Mouse (Mus musculus) ES-E14 (cell line): ENCODE measurements around the gene Def8. TPM values are rescaled to one million over a fixed set of nuclear protein-coding genes. Genes with fewer than 3 reads are reported as not detected.

Source experiments
- DNase-seq: peaks from one replicate; pipeline ENCODE4 v3.0.0-alpha.2; 2013; ENCODE audit warnings: low read depth, low spot score
- H3K27ac ChIP-seq: 2 replicates; pipeline ENCODE4 v1.5.1; 2012; ENCODE audit warnings: low read depth, mild to moderate bottlenecking, low read length, moderate library complexity, mixed read lengths; ENCODE audit not compliant: poor library complexity, insufficient read depth, severe bottlenecking
- H3K36me3 ChIP-seq: 2 replicates; pipeline ENCODE4 v1.6.1; 2012; ENCODE audit warnings: mild to moderate bottlenecking, low read length, moderate library complexity, mixed read lengths; ENCODE audit not compliant: control insufficient read depth, poor library complexity, insufficient read depth, severe bottlenecking
- H3K4me1 ChIP-seq, 2 experiments: fragments of 150-350 bp in 1 of 2; sonication (generic) in 1 of 2; 2 replicates each; pipeline ENCODE4 v1.6.1; 2012; ENCODE audit warnings: low read length in 2 of 2, mild to moderate bottlenecking in 1 of 2, mixed read lengths in 1 of 2; ENCODE audit not compliant: control insufficient read depth in 2 of 2, insufficient read depth in 2 of 2, poor library complexity in 1 of 2
- H3K4me3 ChIP-seq, 2 experiments: fragments of 150-350 bp in 1 of 2; sonication (generic) in 1 of 2; 2 replicates each; pipeline ENCODE4 v1.5.1; 2012; ENCODE audit warnings: low read length in 2 of 2, low read depth in 1 of 2, mild to moderate bottlenecking in 1 of 2, mixed read lengths in 1 of 2; ENCODE audit not compliant: insufficient read depth in 1 of 2, poor library complexity in 1 of 2, severe bottlenecking in 1 of 2
- H3K9ac ChIP-seq: 2 replicates; pipeline ENCODE4 v1.6.1; 2012; ENCODE audit warnings: low read depth, mild to moderate bottlenecking, low read length, mixed read lengths; ENCODE audit not compliant: poor library complexity, insufficient read depth, severe bottlenecking
- H3K9me3 ChIP-seq: fragments of 150-350 bp; sonication (generic); 2 replicates; pipeline ENCODE4 v1.6.1; 2012; ENCODE audit warnings: low read depth, mild to moderate bottlenecking, low read length; ENCODE audit not compliant: control insufficient read depth, insufficient read depth
- CHD2 ChIP-seq: IDR thresholded peaks from 2 replicates; pipeline ENCODE4 v1.6.1; 2014; ENCODE audit warnings: mild to moderate bottlenecking, low read depth, low read length, inconsistent platforms
- HCFC1 ChIP-seq: IDR thresholded peaks from 2 replicates; pipeline ENCODE4 v1.6.1; 2012; ENCODE audit warnings: low read length, inconsistent platforms, borderline replicate concordance; ENCODE audit not compliant: insufficient read depth
- MAFK ChIP-seq: IDR thresholded peaks from 2 replicates; pipeline ENCODE4 v1.6.1; 2014; ENCODE audit warnings: mild to moderate bottlenecking, low read depth, low read length, inconsistent platforms; ENCODE audit not compliant: insufficient read depth
- ZC3H11A ChIP-seq: IDR thresholded peaks from 2 replicates; pipeline ENCODE4 v1.6.1; 2012; ENCODE audit warnings: low read depth, mild to moderate bottlenecking, inconsistent platforms, low read length, borderline replicate concordance
- ZNF384 ChIP-seq: IDR thresholded peaks from 2 replicates; pipeline ENCODE4 v1.6.1; 2012; ENCODE audit warnings: low read depth, low read length, inconsistent platforms
- in situ Hi-C, 2 experiments: fragments of 600-800 bp; cut with MboI; formaldehyde crosslinking; loops; one replicate each; pipeline ENCODE4 v1.15.1; 2025; ENCODE audit warnings: low sequenced_read_pairs in 2 of 2, inconsistent platforms in 1 of 2; ENCODE audit not compliant: unreplicated experiment in 2 of 2
- total RNA-seq: library from RNA; depleted of rRNA; stranded (reverse); fragments of 300-350 nt; gene quantifications from 2 replicates; pipeline ENCODE4 v1.2.3, GENCODE M21; 2012

Def8 gene
- total RNA-seq, 1 experiment, result 42.5 TPM

DNA sequence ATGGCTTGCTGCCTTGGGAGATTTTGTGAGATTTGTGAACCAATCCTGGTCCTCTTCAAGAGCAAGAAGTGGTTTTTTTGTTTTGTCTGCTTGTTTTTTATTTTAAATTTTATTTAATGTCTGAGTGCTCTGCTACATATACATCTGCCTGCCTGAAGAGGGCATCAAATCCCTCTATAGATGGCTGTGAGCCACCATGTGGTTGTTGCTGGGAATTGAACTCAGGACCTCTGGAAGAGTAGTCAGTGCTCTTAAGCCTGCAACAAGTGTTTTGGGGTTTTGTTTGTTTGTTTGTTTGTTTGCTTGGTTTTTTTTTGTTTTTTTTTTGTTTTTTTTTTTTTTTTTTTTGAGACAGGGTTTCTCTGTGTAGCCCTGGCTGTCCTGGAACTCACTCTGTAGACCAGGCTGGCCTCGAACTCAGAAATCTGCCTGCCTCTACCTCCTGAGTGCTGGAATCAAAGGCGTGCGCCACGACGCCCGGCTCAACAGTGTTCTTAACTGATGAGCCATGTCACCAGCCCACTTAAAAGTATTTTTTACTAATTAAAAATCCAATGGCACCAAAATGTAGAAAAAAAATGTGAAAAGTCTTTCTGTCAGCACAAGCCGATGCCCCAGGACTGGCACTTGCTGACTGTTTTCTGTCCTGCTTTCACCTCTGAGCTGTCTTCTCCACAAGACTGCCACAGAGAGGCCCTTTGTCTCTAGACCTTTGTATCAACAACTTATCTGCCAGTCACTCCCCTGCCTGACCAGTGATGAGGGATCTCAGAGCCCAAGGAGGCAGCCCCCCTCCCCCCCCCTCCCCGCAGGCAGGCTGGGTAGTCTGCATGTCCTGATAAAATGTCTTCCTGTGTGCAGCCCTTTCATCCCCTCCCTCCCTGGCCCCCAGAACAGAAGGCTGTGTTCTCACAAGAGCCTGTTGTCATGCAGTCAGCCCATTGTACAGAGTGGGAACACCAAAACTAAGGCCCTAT, 7.1 kb upstream of the Def8 start:
- no peak overlapping the region for H3K9ac ChIP-seq
- DNase-seq, result peak; percentile 27
- H3K27ac ChIP-seq, result no peak overlapping the region
- peaks cover 0 to 13% of the 10 kb centered on the region in 2 experiments; a peak in 1 of 4 replicates for H3K4me1 ChIP-seq
- H3K9me3 ChIP-seq, result no peaks in the 10 kb centered on the region
- no peak overlapping the region for H3K4me3 ChIP-seq
- peaks cover 14% of the 10 kb centered on the region for H3K36me3 ChIP-seq
- TF ChIP-seq CHD2 (no peak), HCFC1 (no peak), ZC3H11A (no peak), ZNF384 (peak; percentile 82), MAFK (no peak)
- in situ Hi-C loops, result no loop called here

DNA sequence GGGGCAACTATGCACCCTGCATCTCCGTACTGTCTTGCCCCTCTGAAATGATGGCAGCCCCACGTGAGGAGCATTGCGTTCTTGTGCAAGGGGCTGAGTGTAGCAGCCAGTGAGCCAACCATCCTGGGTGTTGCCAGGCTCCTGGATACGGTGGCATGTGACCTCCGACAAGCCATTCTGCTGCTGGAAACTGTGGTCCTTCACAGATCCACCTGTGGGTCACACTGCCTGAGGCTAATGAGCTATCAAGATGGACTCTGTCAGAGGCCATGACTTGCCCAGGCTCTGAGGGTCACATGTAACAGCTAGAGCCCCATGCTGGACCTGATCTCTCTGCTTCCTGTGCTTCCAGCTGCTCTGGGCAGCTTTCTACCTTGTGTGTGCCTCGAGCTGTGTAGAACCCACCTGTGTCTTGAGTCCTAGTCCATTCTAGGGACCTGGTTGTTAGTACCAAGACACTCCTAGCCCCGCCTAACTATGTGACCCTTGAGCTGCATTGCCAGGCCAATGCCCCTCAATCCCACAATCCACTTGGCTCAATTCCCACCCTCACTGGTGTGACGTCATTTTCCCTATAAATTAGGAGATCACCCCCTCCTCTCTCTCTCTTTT, 6.3 kb upstream of the Def8 start:
- no peak for DNase-seq
- Histone ChIP-seq H3K4me1 (peaks cover 2 to 9% of the 10 kb centered on the region in 2 experiments; a peak in 2 of 4 replicates), H3K4me3 (no peak overlapping the region), H3K9me3 (no peaks in the 10 kb centered on the region), H3K9ac (no peak overlapping the region), H3K36me3 (peaks cover 15% of the 10 kb centered on the region), H3K27ac (no peak overlapping the region)
- TF ChIP-seq ZC3H11A (no peak), HCFC1 (no peak)
- in situ Hi-C loops, result no loop called here

- Histone ChIP-seq H3K9ac (no peak overlapping the region), H3K4me1 (peaks cover 4% of the 10 kb centered on the region in 2 experiments; a peak in 2 of 4 replicates), H3K36me3 (peaks cover 15% of the 10 kb centered on the region), H3K4me3 (no peak overlapping the region), H3K27ac (no peak overlapping the region), H3K9me3 (no peaks in the 10 kb centered on the region)
- TF ChIP-seq ZNF384, result no peak
- TF ChIP-seq HCFC1, result no peak
- no peak for TF ChIP-seq MAFK
- no peak for TF ChIP-seq ZC3H11A
- TF ChIP-seq CHD2, result no peak
- in situ Hi-C loops, result no loop called here
- DNase-seq, result no peak
Measured at GRCm38 (mm10) chr8:123419711-123420110, 3.6 kb upstream of the Def8 start.

DNA sequence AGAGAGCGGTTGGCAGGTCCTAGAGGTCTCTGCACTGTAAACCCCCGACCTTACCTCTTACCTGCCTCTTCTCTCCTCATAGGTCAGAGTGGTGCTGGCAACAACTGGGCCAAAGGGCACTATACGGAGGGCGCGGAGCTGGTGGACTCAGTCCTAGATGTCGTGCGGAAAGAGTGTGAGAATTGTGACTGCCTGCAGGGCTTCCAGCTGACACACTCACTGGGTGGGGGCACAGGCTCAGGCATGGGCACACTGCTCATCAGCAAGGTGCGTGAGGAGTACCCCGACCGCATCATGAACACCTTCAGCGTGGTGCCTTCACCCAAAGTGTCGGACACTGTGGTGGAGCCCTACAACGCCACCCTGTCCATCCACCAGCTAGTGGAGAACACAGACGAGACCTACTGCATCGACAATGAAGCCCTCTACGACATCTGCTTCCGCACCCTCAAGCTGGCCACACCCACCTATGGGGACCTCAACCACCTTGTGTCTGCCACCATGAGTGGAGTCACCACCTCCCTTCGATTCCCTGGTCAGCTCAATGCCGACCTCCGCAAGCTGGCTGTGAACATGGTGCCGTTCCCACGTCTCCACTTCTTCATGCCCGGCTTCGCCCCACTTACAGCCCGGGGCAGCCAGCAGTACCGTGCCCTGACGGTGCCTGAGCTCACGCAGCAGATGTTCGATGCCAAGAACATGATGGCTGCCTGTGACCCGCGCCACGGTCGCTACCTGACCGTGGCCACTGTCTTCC, 2.6 kb upstream of the Def8 start:
- no peak overlapping the region for H3K9ac ChIP-seq
- DNase-seq, result no peak
- in situ Hi-C loops, result no loop called here
- TF ChIP-seq HCFC1 (no peak), ZC3H11A (no peak), CHD2 (no peak), ZNF384 (no peak), MAFK (no peak)
- no peak overlapping the region for H3K4me3 ChIP-seq
- H3K9me3 ChIP-seq, result no peaks in the 10 kb centered on the region
- peaks cover 15% of the 10 kb centered on the region for H3K36me3 ChIP-seq
- H3K4me1 ChIP-seq, result peaks cover 4% of the 10 kb centered on the region in 2 experiments; a peak in 2 of 4 replicates
- no peak overlapping the region for H3K27ac ChIP-seq
